Mouse (Mus musculus): Measurements from ENCODE around the gene Ang. TPM values are rescaled to one million over a fixed set of nuclear protein-coding genes. Genes with fewer than 3 reads are reported as not detected.

The Ang gene
- polyA plus RNA-seq, 1 experiment from 2014 or later: 7.7 TPM

DNA sequence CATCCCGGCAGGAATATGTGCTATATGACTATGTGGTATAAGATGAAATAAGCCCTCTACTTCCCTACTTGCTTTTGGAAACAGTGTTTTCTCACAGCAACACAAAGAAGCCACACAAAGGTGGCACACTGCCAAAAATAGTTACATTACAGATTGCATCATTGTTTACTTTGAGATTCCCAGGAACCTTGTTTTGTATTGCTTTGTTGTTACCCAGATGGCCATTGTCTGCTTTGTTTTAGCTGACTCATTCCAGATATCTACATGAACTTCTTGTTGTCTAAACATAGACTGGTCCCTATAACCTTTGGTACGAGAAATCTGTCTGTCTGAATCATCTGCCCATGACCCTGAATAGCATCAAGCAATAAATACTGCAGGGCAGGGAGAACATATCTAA, 49.4 kb downstream of the Ang start:
- no peak overlapping the region for H3K27ac ChIP-seq
- H3K4me3 ChIP-seq: no peak overlapping the region
- no peaks in the 10 kb centered on the region for H3K27me3 ChIP-seq
- WGBS: 62% methylated on average over 2 of the region's 2 CpGs
- H3K4me1 ChIP-seq: no peaks in the 10 kb centered on the region
- no peak for ATAC-seq (ENCODE audit: borderline replicate concordance, extremely low read depth, low FRiP score, low TSS enrichment)
- H3K9ac ChIP-seq: no peak overlapping the region
- H3K36me3 ChIP-seq: no peaks in the 10 kb centered on the region
- no peak overlapping the region for H3K4me2 ChIP-seq
- no peaks in the 10 kb centered on the region for H3K9me3 ChIP-seq

DNA sequence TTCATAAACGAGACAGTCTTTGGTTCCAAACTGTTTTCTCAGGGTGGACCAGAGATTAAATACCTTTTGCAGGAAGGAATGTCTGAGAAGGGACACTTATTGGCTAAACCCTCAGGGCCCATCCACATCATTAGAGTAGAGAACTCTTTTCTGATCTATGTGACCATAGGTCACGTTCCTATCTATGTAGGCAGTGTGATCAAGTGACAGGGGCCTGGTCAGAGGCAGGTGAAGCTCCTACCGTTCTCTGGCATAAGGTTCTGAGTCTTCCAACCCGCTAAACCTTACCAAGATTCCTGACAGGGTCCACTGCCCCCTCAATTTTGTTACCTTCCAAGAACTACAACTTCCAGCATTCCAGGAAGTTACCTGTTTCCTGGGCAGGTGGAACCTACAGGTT, 51.2 kb downstream of the Ang start:
- Histone ChIP-seq H3K27ac (no peak overlapping the region), H3K9me3 (no peaks in the 10 kb centered on the region), H3K36me3 (no peaks in the 10 kb centered on the region), H3K9ac (no peak overlapping the region), H3K4me2 (no peak overlapping the region), H3K27me3 (no peaks in the 10 kb centered on the region), H3K4me3 (no peak overlapping the region), H3K4me1 (no peaks in the 10 kb centered on the region)
- WGBS: 84% methylated on average over 4 of the region's 4 CpGs
- no peak for ATAC-seq (ENCODE audit: borderline replicate concordance, extremely low read depth, low FRiP score, low TSS enrichment)

DNA sequence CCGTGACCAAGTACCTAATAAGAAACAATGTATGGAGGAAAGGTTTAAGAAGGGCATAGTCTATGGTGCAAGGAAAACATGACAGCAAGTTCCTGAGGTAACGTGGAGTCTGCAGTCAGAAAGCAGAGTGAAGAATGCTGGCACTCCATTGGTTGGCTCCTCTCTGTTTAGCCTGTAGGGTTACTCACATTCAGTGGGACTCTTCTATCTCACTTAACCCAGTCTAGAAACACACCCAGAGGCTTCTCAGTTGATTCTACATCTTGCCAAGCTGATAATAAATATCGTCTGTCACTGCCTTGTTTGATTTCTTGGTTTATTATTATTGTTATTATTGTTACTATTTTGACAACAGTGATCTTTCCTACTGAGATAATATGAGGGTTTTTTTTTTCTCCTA, 51.6 kb downstream of the Ang start:
- Histone ChIP-seq H3K9ac (no peak overlapping the region), H3K27ac (no peak overlapping the region), H3K4me1 (no peaks in the 10 kb centered on the region), H3K4me2 (no peak overlapping the region), H3K36me3 (no peaks in the 10 kb centered on the region), H3K9me3 (no peaks in the 10 kb centered on the region), H3K27me3 (no peaks in the 10 kb centered on the region), H3K4me3 (no peak overlapping the region)
- 73% methylated on average over 3 of the region's 3 CpGs for WGBS
- no peak for ATAC-seq (ENCODE audit: borderline replicate concordance, extremely low read depth, low FRiP score, low TSS enrichment)

DNA sequence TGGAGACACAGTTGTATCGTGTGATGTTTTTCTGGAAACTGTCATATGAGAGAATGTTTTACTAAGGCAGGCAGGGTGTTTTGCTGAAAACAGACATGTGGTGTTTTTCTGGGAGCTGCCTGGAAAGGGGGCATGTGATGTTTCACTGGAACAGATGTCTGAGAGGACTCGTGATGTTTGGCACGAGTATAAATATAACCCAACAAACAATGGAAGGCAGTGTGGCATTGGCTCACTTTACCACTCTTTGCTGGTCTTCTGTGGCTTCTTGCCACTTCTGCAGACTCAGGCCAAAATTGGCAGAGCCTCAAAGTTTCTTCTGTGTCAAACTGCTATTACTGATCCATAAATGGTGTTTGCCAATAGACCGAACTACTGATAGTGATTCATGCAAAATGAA, 52.3 kb downstream of the Ang start:
- H3K4me3 ChIP-seq: no peak overlapping the region

DNA sequence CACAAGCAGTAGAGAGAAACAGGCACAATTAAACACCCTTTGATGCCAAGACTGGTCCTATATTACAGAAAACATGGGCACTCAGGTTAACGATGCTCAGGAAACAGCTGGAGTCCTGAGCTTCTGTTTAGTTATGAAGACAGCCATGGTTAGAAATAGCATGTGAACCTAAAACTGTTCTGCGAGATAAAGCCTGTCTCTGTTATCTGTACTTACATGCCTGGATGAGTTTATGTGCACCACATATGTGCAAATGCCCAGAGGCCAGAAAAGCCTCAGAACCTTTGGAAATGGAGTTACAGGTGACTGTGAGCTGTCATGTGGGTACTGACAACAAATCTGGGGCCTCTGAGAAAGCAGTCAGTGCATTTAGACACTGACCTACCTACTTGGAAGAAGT, 53.0 kb downstream of the Ang start:
- H3K27ac ChIP-seq: no peak overlapping the region
- no peak overlapping the region for H3K9ac ChIP-seq
- H3K4me2 ChIP-seq: no peak overlapping the region
- no peaks in the 10 kb centered on the region for H3K4me1 ChIP-seq
- H3K27me3 ChIP-seq: no peaks in the 10 kb centered on the region
- WGBS: 67% methylated on average over 2 of the region's 2 CpGs
- no peak for ATAC-seq (ENCODE audit: borderline replicate concordance, extremely low read depth, low FRiP score, low TSS enrichment)
- no peaks in the 10 kb centered on the region for H3K36me3 ChIP-seq
- H3K4me3 ChIP-seq: no peak overlapping the region
- H3K9me3 ChIP-seq: no peaks in the 10 kb centered on the region

More for the DNA sequence above, 52.3 kb downstream of the Ang start:
- Histone ChIP-seq H3K9me3 (no peaks in the 10 kb centered on the region), H3K4me1 (no peaks in the 10 kb centered on the region), H3K27me3 (no peaks in the 10 kb centered on the region), H3K36me3 (no peaks in the 10 kb centered on the region), H3K9ac (no peak overlapping the region), H3K4me2 (no peak overlapping the region), H3K27ac (no peak overlapping the region)
- no peak for ATAC-seq (ENCODE audit: borderline replicate concordance, extremely low read depth, low FRiP score, low TSS enrichment)
- 46% methylated on average over 4 of the region's 4 CpGs for WGBS

DNA sequence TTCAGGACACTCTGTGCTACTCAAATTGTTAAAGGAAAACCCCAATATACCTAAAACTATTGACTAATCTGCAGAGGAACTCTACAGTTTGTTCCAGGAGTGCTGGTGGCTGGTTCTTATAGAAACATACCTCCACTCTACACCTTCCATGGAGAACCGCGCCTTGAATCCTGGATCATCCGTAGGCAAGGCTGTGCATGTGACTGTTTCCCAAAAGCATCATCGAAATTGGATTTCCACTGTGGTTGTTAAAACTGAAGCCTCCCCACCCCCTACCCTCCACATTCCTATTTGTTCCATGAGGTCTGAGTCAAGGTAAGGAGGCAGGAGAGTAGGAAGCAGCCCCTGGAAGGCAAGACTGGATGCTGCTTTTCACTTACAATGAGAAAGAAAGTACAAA, 53.5 kb downstream of the Ang start:
- Histone ChIP-seq H3K4me2 (no peak overlapping the region), H3K27me3 (no peaks in the 10 kb centered on the region), H3K36me3 (no peaks in the 10 kb centered on the region), H3K9ac (no peak overlapping the region), H3K27ac (no peak overlapping the region), H3K4me1 (no peaks in the 10 kb centered on the region), H3K9me3 (no peaks in the 10 kb centered on the region), H3K4me3 (no peak overlapping the region)
- 90% methylated on average over 4 of the region's 4 CpGs for WGBS
- no peak for ATAC-seq (ENCODE audit: borderline replicate concordance, extremely low read depth, low FRiP score, low TSS enrichment)

DNA sequence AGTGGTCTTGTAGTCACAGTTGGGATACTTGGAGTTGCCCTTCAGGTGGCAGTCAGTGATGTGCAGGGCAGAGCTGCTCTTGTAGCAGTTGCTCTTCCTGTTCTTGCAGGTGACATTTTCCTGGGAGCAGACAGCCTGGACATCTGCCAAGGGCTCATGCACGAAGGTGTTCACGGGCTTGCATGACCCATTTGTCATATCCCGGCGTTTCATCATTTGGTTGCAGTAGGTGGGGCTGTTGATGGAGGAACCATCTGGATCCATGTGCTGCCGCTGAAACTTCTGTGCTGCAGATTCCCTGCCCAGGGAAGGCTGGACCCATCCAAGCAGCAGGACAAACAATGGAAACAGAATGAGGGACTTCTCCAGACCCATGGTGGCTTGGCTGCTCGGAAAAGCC, 54.6 kb downstream of the Ang start:
- no peaks in the 10 kb centered on the region for H3K4me1 ChIP-seq
- no peaks in the 10 kb centered on the region for H3K9me3 ChIP-seq
- H3K4me3 ChIP-seq: no peak overlapping the region
- no peak for ATAC-seq (ENCODE audit: borderline replicate concordance, extremely low read depth, low FRiP score, low TSS enrichment)
- H3K36me3 ChIP-seq: no peaks in the 10 kb centered on the region
- no peak overlapping the region for H3K27ac ChIP-seq
- no peak overlapping the region for H3K9ac ChIP-seq
- H3K27me3 ChIP-seq: no peaks in the 10 kb centered on the region
- WGBS: 68% methylated on average over 6 of the region's 6 CpGs
- no peak overlapping the region for H3K4me2 ChIP-seq

DNA sequence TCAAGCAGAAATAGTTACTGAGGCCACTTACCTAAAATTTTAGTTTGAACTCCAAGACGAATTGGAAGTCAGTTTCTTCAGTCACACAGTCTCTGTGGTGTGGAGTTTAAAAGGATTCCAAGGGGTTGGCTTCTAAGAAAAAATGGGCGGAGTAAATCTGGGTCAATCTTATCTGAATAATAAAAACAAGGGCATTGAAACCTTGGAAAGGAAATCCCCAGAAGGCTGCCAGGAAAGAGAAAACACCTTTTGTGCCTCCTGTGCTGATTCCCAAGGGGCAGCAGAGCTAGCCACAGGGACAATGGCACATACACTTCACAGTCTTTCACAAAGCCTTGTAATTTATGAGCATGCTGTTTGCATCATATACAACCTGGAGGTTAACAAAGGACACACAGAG, 55.7 kb downstream of the Ang start, which contains the start of gene Rnase1:
Gene Rnase1 (minus strand): TSS at position 101 of the 400 bp plus-strand sequence.
- H3K9me3 ChIP-seq: no peaks in the 10 kb centered on the region

DNA sequence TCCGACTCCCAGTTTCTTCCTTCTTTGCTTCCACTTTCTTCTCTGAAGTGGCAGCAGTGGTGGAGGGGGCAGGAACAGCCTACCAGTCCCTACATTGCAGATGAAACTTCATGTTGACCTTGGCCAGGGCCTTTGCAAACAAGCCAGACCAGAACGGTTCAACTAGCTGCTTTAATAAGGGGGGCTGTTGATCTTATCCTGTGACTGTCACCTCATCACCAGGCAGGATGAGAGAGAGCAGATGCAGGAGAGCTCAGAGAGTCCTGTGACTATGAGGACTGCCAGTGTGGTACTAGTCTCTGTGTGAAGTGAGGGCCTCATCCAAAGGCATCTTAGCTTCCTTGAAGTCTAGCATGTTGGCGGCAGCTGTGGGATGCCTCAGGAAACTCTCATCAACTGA, 57.1 kb downstream of the Ang start:
- Histone ChIP-seq H3K27ac (no peak overlapping the region), H3K4me2 (no peak overlapping the region), H3K4me3 (no peak overlapping the region), H3K4me1 (no peaks in the 10 kb centered on the region), H3K27me3 (no peaks in the 10 kb centered on the region), H3K9me3 (no peaks in the 10 kb centered on the region), H3K9ac (no peak overlapping the region), H3K36me3 (no peaks in the 10 kb centered on the region)
- WGBS: 50% methylated on average over 3 of the region's 3 CpGs
- ATAC-seq (ENCODE audit: borderline replicate concordance, extremely low read depth, low FRiP score, low TSS enrichment): no peak

More for the DNA sequence above, 55.7 kb downstream of the Ang start, which contains the start of gene Rnase1:
- no peak within 1 kb of the TSS for H3K27ac ChIP-seq
- H3K36me3 ChIP-seq: no peaks in the 10 kb centered on the region
- H3K9ac ChIP-seq: no peak within 1 kb of the TSS
- no peak within 1 kb of the TSS for H3K4me2 ChIP-seq
- ATAC-seq (ENCODE audit: borderline replicate concordance, extremely low read depth, low FRiP score, low TSS enrichment): no peak
- WGBS: 65% methylated on average over 2 of the region's 2 CpGs
- H3K4me3 ChIP-seq: no peak within 1 kb of the TSS
- H3K27me3 ChIP-seq: no peaks in the 10 kb centered on the region
- H3K4me1 ChIP-seq: no peaks in the 10 kb centered on the region

DNA sequence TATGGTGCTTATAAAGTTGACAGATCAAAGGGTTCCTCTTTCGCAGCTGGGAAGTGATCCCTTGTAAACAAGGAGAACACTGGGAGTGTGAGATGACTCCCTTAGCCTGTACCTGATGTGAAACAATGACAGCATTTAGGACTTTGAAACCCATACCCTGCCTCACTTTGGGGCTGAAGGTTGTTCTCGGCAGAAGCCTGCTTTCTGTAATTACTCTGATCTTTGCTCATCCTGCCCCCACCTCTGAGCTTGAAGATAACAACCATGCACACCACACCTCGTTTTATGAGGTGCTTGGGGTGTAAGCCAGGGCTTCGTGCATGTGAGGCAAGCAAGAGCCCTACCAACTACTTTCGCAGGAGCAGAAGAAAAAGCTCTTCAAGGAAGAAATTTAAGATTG, 58.2 kb downstream of the Ang start:
- no peak overlapping the region for H3K27ac ChIP-seq
- H3K9ac ChIP-seq: no peak overlapping the region
- 38% methylated on average over 5 of the region's 5 CpGs for WGBS
- no peak overlapping the region for H3K4me2 ChIP-seq
- no peaks in the 10 kb centered on the region for H3K36me3 ChIP-seq
- no peaks in the 10 kb centered on the region for H3K9me3 ChIP-seq
- H3K4me3 ChIP-seq: no peak overlapping the region
- H3K4me1 ChIP-seq: no peaks in the 10 kb centered on the region
- ATAC-seq (ENCODE audit: borderline replicate concordance, extremely low read depth, low FRiP score, low TSS enrichment): no peak
- H3K27me3 ChIP-seq: no peaks in the 10 kb centered on the region

DNA sequence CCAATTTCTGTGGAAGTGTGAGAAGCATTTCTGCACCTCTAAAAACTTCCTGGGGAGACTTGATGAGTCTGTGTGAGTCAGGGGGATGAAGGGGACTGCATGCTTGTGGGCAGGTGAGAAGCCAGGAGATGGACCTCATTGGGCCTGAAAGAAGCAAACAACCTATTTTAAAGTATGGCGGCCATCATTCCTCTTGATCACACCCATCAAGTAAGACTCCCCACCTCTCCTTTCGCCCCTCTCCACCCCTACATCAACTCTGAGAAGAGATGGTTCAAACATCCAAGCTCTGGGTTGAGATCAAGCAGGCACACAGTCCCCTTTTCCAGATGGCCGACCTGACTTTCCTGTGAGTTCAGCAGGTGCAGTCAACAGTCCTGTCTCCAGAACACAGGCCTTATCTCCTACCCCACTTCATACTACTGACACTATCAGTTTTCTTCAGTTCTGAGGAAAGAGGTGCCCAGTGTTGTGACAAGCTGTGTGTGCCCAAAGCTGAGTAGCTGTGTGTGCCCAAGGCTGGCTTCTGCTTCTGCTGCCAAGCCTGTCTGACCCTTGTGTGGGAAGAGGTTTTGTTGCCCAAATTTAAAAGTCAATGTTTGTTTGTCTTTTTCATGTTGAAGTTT, 59.4 kb downstream of the Ang start:
- no peaks in the 10 kb centered on the region for H3K36me3 ChIP-seq
- no peak for ATAC-seq (ENCODE audit: borderline replicate concordance, extremely low read depth, low FRiP score, low TSS enrichment)
- H3K27ac ChIP-seq: no peak overlapping the region
- WGBS: 81% methylated on average over 3 of the region's 3 CpGs
- no peak overlapping the region for H3K4me2 ChIP-seq
- H3K4me3 ChIP-seq: no peak overlapping the region
- H3K4me1 ChIP-seq: no peaks in the 10 kb centered on the region
- no peaks in the 10 kb centered on the region for H3K9me3 ChIP-seq
- no peak overlapping the region for H3K9ac ChIP-seq
- no peaks in the 10 kb centered on the region for H3K27me3 ChIP-seq
